Mouse (Mus musculus) urinary bladder, postnatal 14 days (tissue): ENCODE data around the gene Adgrg4.
A peak's percentile ranks its signal among the peaks of the same experiment; 100 is the strongest.

ENCODE experiments used
- DNase-seq: peaks from one replicate; pipeline ENCODE4 v3.0.0; 2021; ENCODE audit warnings: low spot score

The Adgrg4 gene

GRCm38 (mm10) chrX:56869863-56870262 lies at the start of gene Adgrg4:
Gene Adgrg4, plus strand, starts transcription at chrX:56870163.
- no peak for DNase-seq

- no peak for DNase-seq
Measured at GRCm38 (mm10) chrX:56821765-56822603, 48.0 kb upstream of the Adgrg4 start, which contains the start of gene Map7d3. Gene Map7d3, minus strand, starts transcription at chrX:56822326.

- DNase-seq, result no peak
Measured at GRCm38 (mm10) chrX:56827492-56827891, 42.5 kb upstream of the Adgrg4 start.

DNA sequence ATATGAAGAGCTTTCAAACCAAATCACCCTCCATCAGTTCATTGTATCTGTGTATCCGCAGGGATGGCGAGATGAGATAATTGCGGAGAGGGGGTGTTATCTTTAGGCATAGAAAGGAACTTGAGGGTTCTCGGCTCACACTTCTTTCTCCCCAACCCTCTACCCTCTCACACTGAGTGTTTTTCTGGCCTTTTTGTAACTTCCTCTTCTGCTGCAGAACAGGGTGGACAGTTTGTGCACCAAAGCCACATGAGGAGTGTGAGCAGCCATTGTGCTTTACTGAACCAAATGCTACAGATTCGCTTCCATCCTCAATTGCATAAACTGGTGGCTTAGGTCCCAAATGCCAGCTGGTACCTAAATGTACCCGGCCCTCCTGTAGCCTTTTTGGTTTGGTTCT lies 34.1 kb upstream of the Adgrg4 start:
- DNase-seq, result no peak

- peak; percentile 10 for DNase-seq
Measured at GRCm38 (mm10) chrX:56839369-56839768, 30.6 kb upstream of the Adgrg4 start.

GRCm38 (mm10) chrX:56841255-56841654 lies 28.7 kb upstream of the Adgrg4 start:
- DNase-seq, result no peak

DNA sequence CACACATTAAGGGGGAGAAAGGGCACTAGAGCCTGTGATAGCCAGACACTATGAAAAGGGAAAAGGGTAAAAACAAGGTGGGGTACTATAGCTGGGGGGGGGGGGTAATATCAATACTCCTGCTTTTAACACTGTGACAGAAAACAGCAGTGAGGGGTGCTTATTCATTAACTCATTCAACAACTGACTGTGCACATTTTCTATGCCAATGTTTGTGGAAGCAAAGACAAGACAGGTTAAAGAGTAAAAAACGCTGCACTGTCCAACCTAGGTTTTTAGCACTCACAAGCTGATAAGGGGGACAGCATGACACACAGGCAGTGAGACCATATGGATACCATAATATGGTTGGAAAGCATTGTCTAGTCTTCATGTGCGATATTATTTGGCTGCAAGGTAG lies 142.9 kb downstream of the Adgrg4 start:
- DNase-seq, result no peak

DNA sequence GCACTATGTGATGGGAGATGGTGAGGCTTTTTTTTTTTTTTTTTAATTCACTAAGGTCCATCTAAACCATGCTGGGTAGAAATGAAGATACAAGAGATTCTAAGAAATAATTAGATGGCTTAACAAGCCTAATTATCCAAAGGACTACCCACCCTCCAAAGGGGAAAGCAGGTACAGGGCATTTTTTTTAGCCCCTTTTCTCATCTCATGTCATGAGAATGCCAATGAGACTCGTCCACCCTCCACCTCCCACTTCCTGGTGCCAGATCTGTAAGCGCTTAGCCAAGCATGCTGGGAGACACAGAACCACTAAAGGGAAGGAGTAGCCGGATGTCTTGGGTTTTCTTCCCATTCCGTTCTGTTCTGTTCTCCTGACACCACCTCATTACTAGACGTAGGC lies 172.8 kb downstream of the Adgrg4 start, which contains the start of gene Brs3:
Brs3 (plus strand) TSS at position 301 of the 400 bp plus-strand sequence.
- no peak for DNase-seq

DNA sequence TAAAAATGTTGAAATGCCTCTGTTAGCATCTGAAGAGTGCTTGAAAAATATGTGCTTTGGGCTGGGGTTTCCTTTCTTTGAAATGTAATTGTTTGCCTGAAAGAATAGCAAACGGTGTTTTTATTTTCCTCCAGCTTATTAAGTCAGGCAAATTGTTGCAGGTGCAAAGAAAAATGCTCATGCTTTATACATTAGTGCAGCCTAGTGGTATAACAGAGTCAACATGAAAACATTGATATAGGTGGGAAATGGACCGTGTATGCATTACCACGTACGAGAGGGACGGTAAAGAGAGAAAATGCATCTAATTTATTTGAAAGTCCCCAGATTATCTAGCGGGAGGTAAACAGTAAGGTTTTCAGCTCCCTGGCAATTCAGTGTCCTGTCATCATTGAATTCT lies 173.9 kb downstream of the Adgrg4 start:
- no peak for DNase-seq
